Mouse (Mus musculus) liver, adult (tissue): ENCODE results near the gene Dnajc7.

ENCODE experiments used
- GATA4 ChIP-seq: IDR thresholded peaks from 2 replicates; pipeline ENCODE4 v1.6.1; 2014; ENCODE audit warnings: mild to moderate bottlenecking, low read length; ENCODE audit not compliant: insufficient replicate concordance

Gene Dnajc7

GRCm38 (mm10) chr11:100619982-100620381 lies at the start of gene Dnajc7:
TSS of gene Dnajc7 (minus strand) at chr11:100620168.
- no peak for TF ChIP-seq GATA4

- no peak for TF ChIP-seq GATA4
These were observed 39.8 kb upstream of the Dnajc7 start for GRCm38 (mm10) chr11:100659806-100660205.

GRCm38 (mm10) chr11:100656458-100656857 lies 36.5 kb upstream of the Dnajc7 start:
- TF ChIP-seq GATA4: no peak

GRCm38 (mm10) chr11:100651748-100652147 lies 31.8 kb upstream of the Dnajc7 start:
- TF ChIP-seq GATA4: no peak

- TF ChIP-seq GATA4: no peak
These were observed 31.2 kb upstream of the Dnajc7 start for GRCm38 (mm10) chr11:100651205-100651604.

- TF ChIP-seq GATA4: no peak
These were observed 28.4 kb upstream of the Dnajc7 start for GRCm38 (mm10) chr11:100648405-100648804.

- TF ChIP-seq GATA4: no peak
These were observed 26.3 kb upstream of the Dnajc7 start for GRCm38 (mm10) chr11:100646265-100646664.

- TF ChIP-seq GATA4: no peak
These were observed 23.9 kb upstream of the Dnajc7 start for GRCm38 (mm10) chr11:100643612-100644575.

- TF ChIP-seq GATA4: no peak
These were observed 20.4 kb upstream of the Dnajc7 start for GRCm38 (mm10) chr11:100640159-100640906.

GRCm38 (mm10) chr11:100634530-100634929 lies 14.6 kb upstream of the Dnajc7 start:
- TF ChIP-seq GATA4: no peak

- TF ChIP-seq GATA4: no peak
These were observed 8.9 kb upstream of the Dnajc7 start for GRCm38 (mm10) chr11:100628862-100629352.

GRCm38 (mm10) chr11:100628056-100628455 lies 8.1 kb upstream of the Dnajc7 start:
- TF ChIP-seq GATA4: no peak

GRCm38 (mm10) chr11:100626701-100627195 lies 6.8 kb upstream of the Dnajc7 start:
- no peak for TF ChIP-seq GATA4

- no peak for TF ChIP-seq GATA4
These were observed 6.1 kb upstream of the Dnajc7 start for GRCm38 (mm10) chr11:100625754-100626700.

GRCm38 (mm10) chr11:100623867-100624266 lies 3.9 kb upstream of the Dnajc7 start:
- TF ChIP-seq GATA4: no peak; the same call in 1 of the 2 replicates

- peak; percentile 34; the same call in 1 of the 2 replicates for TF ChIP-seq GATA4
These were observed 2.7 kb upstream of the Dnajc7 start for GRCm38 (mm10) chr11:100622714-100623113.
